Mouse (Mus musculus): ENCODE measurements at regions not wholly inside any gene's neighbourhood (a gene's known extent, or its start where the extent isn't known, plus 50 kb on each side); places are given as distances from the start of the nearest gene placed in this dataset.

GRCm38 (mm10) chr10:96450266-96450665 lies 166.5 kb upstream of the Btg1 start:
- TF ChIP-seq CTCF (conservative IDR thresholded peaks at IDR 0.05; ENCODE audit: low read length) (no peak), NANOG (IDR thresholded peaks at IDR 0.05; ENCODE audit: borderline replicate concordance, low read length) (no peak), POU5F1 (IDR thresholded peaks at IDR 0.05; ENCODE audit: borderline replicate concordance, low read length) (no peak)
